Mouse (Mus musculus) mature B cell (primary cell): ENCODE measurements around the gene Cnot1.
"Not testable (repeated sequence)": the region's sequence is repeated elsewhere in the genome, so short reads cannot be mapped to it uniquely, and the experiment has no call there.

Experiments
- in situ Hi-C: fragments of 300-500 bp; cut with MboI; formaldehyde crosslinking; loops from 2 replicates; pipeline ENCODE4 v1.14.3; 2019

Cnot1 gene

GRCm38 (mm10) chr8:95817597-95817996, 10.3 kb upstream of the Cnot1 start:
- in situ Hi-C loops = no loop called here

DNA sequence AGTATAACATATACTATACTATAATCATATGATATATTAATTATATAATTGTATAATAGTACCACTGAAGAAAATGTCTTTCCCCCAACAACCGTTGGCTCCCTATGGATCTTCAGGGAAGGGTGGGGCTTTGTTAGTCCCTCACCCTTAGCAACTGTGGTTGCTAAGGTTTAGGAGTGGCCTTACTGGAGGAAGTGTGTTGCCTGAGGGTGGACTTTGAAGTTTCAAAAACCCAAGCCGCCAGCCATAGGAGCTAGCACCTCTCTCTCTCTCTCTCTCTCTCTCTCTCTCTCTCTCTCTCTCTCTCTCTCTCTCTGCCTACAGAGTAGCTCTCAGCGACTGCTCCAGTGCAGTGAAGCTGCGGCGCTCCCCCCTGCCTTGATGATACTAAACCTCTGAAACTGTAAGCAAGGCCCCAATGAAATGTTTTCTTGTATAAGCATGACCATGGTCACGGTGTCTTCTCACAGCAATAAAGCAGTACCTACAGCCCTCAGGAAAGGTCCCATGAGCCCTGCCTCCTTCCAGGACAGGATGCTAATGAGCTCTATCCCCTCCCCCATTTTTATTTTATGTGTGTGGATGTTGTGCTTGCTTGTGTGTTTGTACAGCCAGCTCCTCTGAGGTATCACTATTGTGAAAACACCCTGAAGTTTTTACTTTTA, 8.9 kb upstream of the Cnot1 start:
- in situ Hi-C loops = no loop called here

- in situ Hi-C loops = no loop called here
Measured at GRCm38 (mm10) chr8:95810184-95810591, 2.9 kb upstream of the Cnot1 start.

DNA sequence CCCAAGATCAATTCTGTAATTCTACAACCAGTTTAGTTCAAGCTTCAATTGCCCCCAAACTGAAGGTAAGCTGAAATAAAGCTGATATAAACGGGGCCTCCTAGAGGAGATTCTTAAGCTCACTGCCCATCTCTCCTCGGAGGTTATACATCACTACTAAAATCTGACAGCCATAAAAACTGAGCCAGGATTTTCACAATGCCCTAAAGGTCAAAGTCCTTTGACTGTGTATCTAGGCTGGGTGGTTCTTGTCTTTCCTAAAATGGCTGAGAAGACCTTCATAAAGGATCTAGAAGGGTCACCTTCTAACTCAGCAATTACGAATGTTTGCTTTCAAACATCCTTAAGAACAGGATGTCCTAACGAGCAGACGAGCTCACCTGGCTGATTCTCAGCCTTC, 1.9 kb upstream of the Cnot1 start:
- in situ Hi-C loops = no loop called here

DNA sequence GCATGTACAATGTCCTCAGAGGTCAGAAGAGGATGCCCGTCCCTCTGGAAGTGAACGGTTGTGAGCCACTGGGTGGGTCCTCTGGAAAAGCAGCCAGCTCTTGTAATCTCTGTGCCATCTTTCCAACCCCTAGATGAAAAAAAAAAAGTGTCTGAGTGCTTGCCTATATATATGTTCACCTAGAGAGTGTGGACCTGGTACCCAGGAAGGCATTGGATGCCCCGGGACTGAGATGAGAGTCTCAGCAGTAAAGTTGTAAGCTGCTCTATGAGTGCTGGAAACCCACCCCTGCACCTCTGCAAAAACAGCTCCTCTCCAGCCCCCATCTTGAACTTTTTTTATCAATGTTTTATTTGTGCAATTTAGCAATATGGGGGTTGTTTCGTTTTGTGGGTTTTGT, 1.4 kb upstream of the Cnot1 start:
- in situ Hi-C loops = no loop called here

DNA sequence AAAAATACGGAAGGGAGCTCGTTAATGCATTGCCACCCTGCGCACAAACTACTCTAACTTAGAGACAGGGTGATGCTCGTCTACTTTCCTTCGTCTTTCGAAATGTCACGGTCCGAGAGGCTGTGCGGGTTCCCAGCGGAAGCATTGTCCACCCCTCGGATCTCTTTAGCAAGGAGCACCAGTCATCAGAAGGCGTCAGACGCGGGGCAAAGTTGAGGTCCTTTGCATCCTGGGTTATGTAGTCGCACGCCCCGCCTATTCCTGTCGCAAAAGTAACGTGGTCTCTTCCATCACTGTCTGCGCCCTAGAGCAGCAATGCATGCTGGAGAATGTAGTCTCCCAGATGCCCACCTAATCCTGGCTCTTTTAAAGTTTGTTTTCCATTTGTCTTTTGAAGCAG, 597 bp upstream of the Cnot1 start:
- in situ Hi-C loops = no loop called here

- in situ Hi-C loops = no loop called here
Measured at GRCm38 (mm10) chr8:95806461-95807191, 638 bp downstream of the Cnot1 start.

- in situ Hi-C loops = no loop called here
Measured at GRCm38 (mm10) chr8:95805482-95805881, 1.8 kb downstream of the Cnot1 start.

- in situ Hi-C loops = no loop called here
Measured at GRCm38 (mm10) chr8:95802231-95802630, 5.0 kb downstream of the Cnot1 start.

DNA sequence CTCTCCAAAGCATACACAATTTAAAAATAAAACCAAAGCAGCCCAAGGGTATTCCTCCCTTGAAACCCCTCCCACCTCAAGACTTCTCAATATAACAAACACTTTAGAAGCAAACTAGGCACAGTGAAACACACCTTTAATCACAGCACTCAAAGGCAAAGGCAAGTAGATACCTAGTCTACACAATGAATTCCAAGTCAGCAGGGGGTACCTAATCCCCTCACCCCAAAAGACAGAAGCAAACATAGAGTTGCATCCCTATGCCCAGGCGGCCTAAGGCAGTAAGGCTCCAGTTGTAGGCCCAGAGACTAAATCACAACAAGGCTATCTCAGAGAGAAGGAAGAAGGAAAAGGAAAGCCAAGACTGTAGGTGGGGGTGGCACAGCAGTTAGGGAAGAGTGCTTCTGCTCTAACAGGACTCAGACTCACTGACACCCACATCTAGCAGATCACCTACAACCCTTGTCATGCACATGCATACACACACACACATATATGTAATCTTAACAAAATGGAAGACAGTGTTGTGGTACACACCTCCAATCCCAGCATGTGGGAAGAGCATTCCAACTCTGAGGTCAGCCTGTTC, 5.7 kb downstream of the Cnot1 start:
- in situ Hi-C loops = no loop called here

DNA sequence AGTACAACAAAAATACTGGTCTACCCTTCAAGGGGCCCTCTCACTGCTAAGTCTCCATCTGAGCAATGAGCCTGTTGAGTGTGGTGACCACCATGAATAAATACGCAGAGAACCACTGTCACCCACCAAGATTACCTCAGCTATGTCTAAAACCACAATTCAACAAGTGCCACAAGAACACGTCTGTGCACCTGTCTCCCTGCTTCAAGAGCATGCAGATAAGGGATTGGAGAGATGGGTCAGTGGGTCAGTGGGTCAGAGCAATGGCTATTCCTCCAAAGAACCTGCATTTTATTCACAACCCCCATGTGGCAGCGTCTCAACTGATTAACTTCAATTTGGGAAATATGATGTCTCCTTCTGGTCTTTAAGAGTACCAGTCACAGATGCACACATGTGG, 6.9 kb downstream of the Cnot1 start:
- in situ Hi-C loops = no loop called here

DNA sequence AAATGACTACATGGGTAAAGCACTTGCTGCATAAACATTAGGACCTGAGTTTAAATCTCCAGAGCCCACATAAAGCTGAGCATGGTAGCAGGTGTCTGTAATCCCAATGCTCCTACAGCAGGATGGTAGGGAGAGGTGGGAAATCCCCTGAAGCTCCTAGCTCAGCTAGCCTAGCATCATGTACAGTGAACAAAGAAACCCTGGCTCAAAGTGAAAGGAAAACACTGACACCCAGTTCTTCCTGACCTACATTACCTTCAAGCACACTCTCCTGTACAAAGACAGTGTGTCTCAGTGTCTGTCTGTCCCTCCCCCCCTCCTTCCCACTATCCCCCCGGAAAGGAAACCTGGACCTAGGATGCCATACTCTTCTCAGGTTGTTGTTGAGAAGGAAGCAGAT, 7.4 kb downstream of the Cnot1 start:
- in situ Hi-C loops = no loop called here

GRCm38 (mm10) chr8:95799117-95799516, 8.1 kb downstream of the Cnot1 start:
- in situ Hi-C loops = no loop called here

DNA sequence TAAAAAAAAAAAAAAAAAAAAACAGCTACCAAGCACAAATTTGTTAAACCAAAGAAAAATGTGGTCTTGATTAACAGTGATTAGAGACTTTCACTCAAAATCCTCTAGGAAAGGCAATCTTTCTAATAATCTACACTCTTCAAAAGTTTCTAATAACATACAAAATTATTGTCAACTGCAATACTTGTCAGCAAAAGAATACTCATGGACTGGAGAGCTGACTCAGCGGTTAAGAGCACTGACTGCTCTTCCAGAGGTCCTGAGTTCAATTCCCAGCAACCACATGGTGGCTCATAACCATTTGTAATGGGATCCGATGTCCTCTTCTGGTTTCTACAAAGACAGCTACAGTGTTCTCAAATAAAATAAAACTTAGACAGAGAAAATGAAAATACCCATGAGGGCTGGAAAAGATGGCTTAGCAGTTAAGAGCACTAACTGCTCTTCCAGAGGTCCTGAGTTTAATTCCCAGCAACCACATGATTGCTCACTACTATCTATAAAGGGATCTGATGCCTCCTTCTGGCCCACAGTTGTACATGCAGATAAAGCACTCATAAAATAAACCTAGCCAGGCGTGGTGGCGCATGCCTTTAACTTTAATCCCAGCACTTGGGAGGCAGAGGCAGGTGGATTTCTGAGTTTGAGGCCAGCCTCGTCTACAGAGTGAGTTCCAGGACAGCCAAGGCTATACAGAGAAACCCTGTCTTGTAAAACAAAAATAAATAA, 11.8 kb downstream of the Cnot1 start:
- in situ Hi-C loops = not testable (repeated sequence)

- in situ Hi-C loops = no loop called here
Measured at GRCm38 (mm10) chr8:95785591-95785990, 21.7 kb downstream of the Cnot1 start.

GRCm38 (mm10) chr8:95782628-95783027, 24.6 kb downstream of the Cnot1 start:
- in situ Hi-C loops = no loop called here

DNA sequence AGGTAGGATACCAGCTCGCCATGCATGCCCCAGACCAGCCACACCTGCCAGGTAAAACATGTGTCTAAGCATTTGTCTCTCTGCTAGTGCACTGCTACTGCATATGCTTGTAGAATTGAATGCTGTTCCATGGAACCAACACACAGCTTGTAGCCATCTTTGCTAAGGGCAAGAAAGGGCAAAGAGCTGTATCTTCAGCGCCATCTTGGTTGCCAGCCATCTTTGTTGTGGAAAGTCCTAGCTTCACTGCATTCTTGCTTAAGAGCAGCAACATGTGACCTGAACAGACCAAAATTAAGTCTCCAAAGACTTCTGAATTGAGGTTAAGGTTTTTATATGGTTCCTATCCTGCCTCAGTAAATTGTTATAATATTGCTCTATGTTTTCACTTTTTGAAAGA, 25.5 kb downstream of the Cnot1 start:
- in situ Hi-C loops = no loop called here

DNA sequence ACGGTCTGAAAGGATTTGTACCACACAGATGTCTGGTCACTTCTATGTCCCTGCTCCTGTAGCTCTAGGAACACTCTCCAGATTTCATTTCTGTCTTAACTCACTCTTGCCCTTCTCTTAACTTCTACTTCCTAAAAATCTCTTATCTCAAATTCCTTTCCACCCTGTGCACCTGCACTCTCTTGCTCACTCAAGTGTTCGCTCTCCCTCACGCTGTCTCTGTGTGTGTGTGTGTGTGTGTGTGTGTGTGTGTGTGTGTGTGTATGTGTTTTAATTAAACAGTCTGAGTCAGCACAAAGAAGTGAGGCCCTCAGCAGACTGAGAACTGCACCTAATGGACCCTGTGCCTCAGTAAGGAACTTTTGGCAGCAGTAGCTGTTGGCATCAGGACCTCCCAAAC, 26.2 kb downstream of the Cnot1 start:
- in situ Hi-C loops = no loop called here

GRCm38 (mm10) chr8:95764133-95764532, 43.1 kb downstream of the Cnot1 start:
- in situ Hi-C loops = no loop called here

DNA sequence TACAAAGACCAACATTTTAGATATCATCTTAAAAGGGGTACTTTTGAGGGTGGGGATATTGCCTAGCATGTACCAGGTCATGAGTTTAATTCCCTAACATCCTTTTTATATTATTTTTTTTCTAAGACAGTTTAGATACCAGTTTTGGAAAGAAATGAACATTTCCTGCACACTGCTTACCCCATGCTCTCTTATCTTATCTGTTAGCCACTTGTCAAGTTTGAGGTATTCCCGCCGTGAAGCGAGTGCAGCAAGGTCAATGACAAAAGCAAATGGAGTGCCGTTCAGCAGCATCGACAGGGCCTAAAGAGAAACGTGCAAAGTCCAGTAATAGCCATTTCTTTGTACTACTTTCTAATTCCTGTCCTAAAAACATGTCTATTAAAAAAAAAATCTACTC, 46.9 kb downstream of the Cnot1 start:
- in situ Hi-C loops = no loop called here

- in situ Hi-C loops = no loop called here
Measured at GRCm38 (mm10) chr8:95751924-95752323, 55.3 kb downstream of the Cnot1 start.

DNA sequence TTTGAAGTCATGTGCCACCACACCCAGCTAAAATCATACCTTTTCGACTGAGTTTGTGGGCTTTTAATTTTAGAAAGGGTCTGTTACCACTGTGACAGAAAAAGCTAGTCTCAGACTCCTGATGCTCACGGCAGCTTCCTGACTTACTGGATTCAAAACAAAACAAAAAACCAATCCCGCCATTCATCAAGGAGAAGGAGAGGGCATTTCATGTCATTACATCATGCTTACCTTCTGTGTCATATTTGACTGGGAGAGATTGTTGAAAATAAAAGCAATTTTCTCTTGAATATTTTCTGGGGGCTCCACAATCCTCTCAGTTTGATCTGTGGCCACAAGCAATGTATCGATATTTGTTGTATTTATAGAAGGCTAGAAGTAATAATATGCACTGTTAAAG, 59.2 kb downstream of the Cnot1 start:
- in situ Hi-C loops = no loop called here

- in situ Hi-C loops = no loop called here
Measured at GRCm38 (mm10) chr8:95741732-95742131, 65.5 kb downstream of the Cnot1 start.
